Mouse (Mus musculus): ENCODE data around the gene Smurf2. TPM values are rescaled to one million over a fixed set of nuclear protein-coding genes. Genes with fewer than 3 reads are reported as not detected.
A peak's percentile ranks its signal among the peaks of the same experiment; 100 is the strongest.

The Smurf2 gene
- polyA plus RNA-seq, 1 experiment from 2014 or later: 20.0 TPM

- Histone ChIP-seq H3K4me1 (ENCODE audit: insufficient read depth, low read depth, low read length) (peaks cover 10% of the 10 kb centered on the region; the same call in 1 of the 2 replicates), H3K9ac (replicated peaks; ENCODE audit: low read depth) (peak overlapping the region; percentile 94), H3K4me3 (ENCODE audit: low read depth, low read length) (peak overlapping the region; percentile 91), H3K36me3 (ENCODE audit: insufficient read depth, low read length) (no peaks in the 10 kb centered on the region), H3K4me2 (replicated peaks; ENCODE audit: low read depth, low read length) (peak overlapping the region; percentile 71), H3K27ac (ENCODE audit: low read length) (peak overlapping the region; percentile 97; the same call in 1 of the 2 replicates), H3K27me3 (replicated peaks; ENCODE audit: insufficient read depth, low read length) (no peaks in the 10 kb centered on the region), H3K9me3 (ENCODE audit: low read length) (no peaks in the 10 kb centered on the region)
- DNase-seq (ENCODE audit: low spot score) (no peak), ATAC-seq (no peak)
- no peak for TF ChIP-seq CTCF (IDR thresholded peaks at IDR 0.05)
- no peak for TF ChIP-seq EP300 (IDR thresholded peaks at IDR 0.05)
- 8% methylated on average over 8 of the region's 8 CpGs for WGBS
These were observed 1.6 kb downstream of the Smurf2 start for GRCm38 (mm10) chr11:106918901-106919300.

GRCm38 (mm10) chr11:106911257-106911656 is 9.3 kb downstream of the Smurf2 start:
- Histone ChIP-seq H3K27ac (ENCODE audit: low read length) (no peak overlapping the region), H3K9ac (replicated peaks; ENCODE audit: low read depth) (no peak overlapping the region), H3K36me3 (ENCODE audit: insufficient read depth, low read length) (no peaks in the 10 kb centered on the region), H3K4me1 (ENCODE audit: insufficient read depth, low read depth, low read length) (0 out of 2 replicates have a peak, but pooled peaks cover 8% of the 10 kb centered on the region), H3K9me3 (ENCODE audit: low read length) (no peaks in the 10 kb centered on the region), H3K4me3 (ENCODE audit: low read depth, low read length) (no peak overlapping the region), H3K27me3 (replicated peaks; ENCODE audit: insufficient read depth, low read length) (no peaks in the 10 kb centered on the region), H3K4me2 (replicated peaks; ENCODE audit: low read depth, low read length) (no peak overlapping the region)
- TF ChIP-seq EP300 (IDR thresholded peaks at IDR 0.05) (no peak), CTCF (IDR thresholded peaks at IDR 0.05) (peak; percentile 55)
- ATAC-seq (no peak), DNase-seq (ENCODE audit: low spot score) (peak; percentile 62)

GRCm38 (mm10) chr11:106908016-106908415 is 12.5 kb downstream of the Smurf2 start:
- H3K4me3 ChIP-seq (ENCODE audit: low read depth, low read length): no peak overlapping the region
- DNase-seq (ENCODE audit: low spot score) (no peak), ATAC-seq (no peak)
- no peak overlapping the region for H3K27ac ChIP-seq (ENCODE audit: low read length)
- no peaks in the 10 kb centered on the region for H3K9me3 ChIP-seq (ENCODE audit: low read length)
- no peak overlapping the region for H3K9ac ChIP-seq (replicated peaks; ENCODE audit: low read depth)
- no peak overlapping the region for H3K4me2 ChIP-seq (replicated peaks; ENCODE audit: low read depth, low read length)
- H3K4me1 ChIP-seq (ENCODE audit: insufficient read depth, low read depth, low read length): 0 out of 2 replicates have a peak, but pooled peaks cover 3% of the 10 kb centered on the region
- TF ChIP-seq EP300 (IDR thresholded peaks at IDR 0.05): no peak
- no peak for TF ChIP-seq CTCF (IDR thresholded peaks at IDR 0.05)
- H3K27me3 ChIP-seq (replicated peaks; ENCODE audit: insufficient read depth, low read length): no peaks in the 10 kb centered on the region
- no peaks in the 10 kb centered on the region for H3K36me3 ChIP-seq (ENCODE audit: insufficient read depth, low read length)

GRCm38 (mm10) chr11:106907253-106907652 is 13.3 kb downstream of the Smurf2 start:
- DNase-seq (ENCODE audit: low spot score) (no peak), ATAC-seq (no peak)
- Histone ChIP-seq H3K36me3 (ENCODE audit: insufficient read depth, low read length) (no peaks in the 10 kb centered on the region), H3K4me2 (replicated peaks; ENCODE audit: low read depth, low read length) (no peak overlapping the region), H3K27me3 (replicated peaks; ENCODE audit: insufficient read depth, low read length) (no peaks in the 10 kb centered on the region), H3K27ac (ENCODE audit: low read length) (no peak overlapping the region), H3K9ac (replicated peaks; ENCODE audit: low read depth) (no peak overlapping the region), H3K4me3 (ENCODE audit: low read depth, low read length) (no peak overlapping the region), H3K4me1 (ENCODE audit: insufficient read depth, low read depth, low read length) (0 out of 2 replicates have a peak, but pooled peaks cover 3% of the 10 kb centered on the region), H3K9me3 (ENCODE audit: low read length) (no peaks in the 10 kb centered on the region)
- no peak for TF ChIP-seq CTCF (IDR thresholded peaks at IDR 0.05)
- no peak for TF ChIP-seq EP300 (IDR thresholded peaks at IDR 0.05)
- 93% methylated on average over 1 of the region's 1 CpGs for WGBS

- no peak for ATAC-seq
- H3K4me1 ChIP-seq (ENCODE audit: insufficient read depth, low read depth, low read length): 0 out of 2 replicates have a peak, but pooled peaks cover 3% of the 10 kb centered on the region
- no peaks in the 10 kb centered on the region for H3K27me3 ChIP-seq (replicated peaks; ENCODE audit: insufficient read depth, low read length)
- DNase-seq (ENCODE audit: low spot score): no peak
- WGBS: 86% methylated on average over 4 of the region's 4 CpGs
- no peak for TF ChIP-seq EP300 (IDR thresholded peaks at IDR 0.05)
- no peak for TF ChIP-seq CTCF (IDR thresholded peaks at IDR 0.05)
- no peaks in the 10 kb centered on the region for H3K9me3 ChIP-seq (ENCODE audit: low read length)
- no peaks in the 10 kb centered on the region for H3K36me3 ChIP-seq (ENCODE audit: insufficient read depth, low read length)
- no peak overlapping the region for H3K4me2 ChIP-seq (replicated peaks; ENCODE audit: low read depth, low read length)
- no peak overlapping the region for H3K4me3 ChIP-seq (ENCODE audit: low read depth, low read length)
- no peak overlapping the region for H3K27ac ChIP-seq (ENCODE audit: low read length)
- H3K9ac ChIP-seq (replicated peaks; ENCODE audit: low read depth): no peak overlapping the region
These were observed 14.8 kb downstream of the Smurf2 start for GRCm38 (mm10) chr11:106905707-106906106.

GRCm38 (mm10) chr11:106899804-106900203 is 20.7 kb downstream of the Smurf2 start:
- TF ChIP-seq CTCF (IDR thresholded peaks at IDR 0.05): no peak
- no peak for TF ChIP-seq EP300 (IDR thresholded peaks at IDR 0.05)
- Histone ChIP-seq H3K4me1 (ENCODE audit: insufficient read depth, low read depth, low read length) (0 out of 2 replicates have a peak, but pooled peaks cover 3% of the 10 kb centered on the region), H3K9me3 (ENCODE audit: low read length) (no peaks in the 10 kb centered on the region), H3K4me2 (replicated peaks; ENCODE audit: low read depth, low read length) (no peak overlapping the region), H3K4me3 (ENCODE audit: low read depth, low read length) (no peak overlapping the region), H3K27me3 (replicated peaks; ENCODE audit: insufficient read depth, low read length) (no peaks in the 10 kb centered on the region), H3K9ac (replicated peaks; ENCODE audit: low read depth) (no peak overlapping the region), H3K27ac (ENCODE audit: low read length) (no peak overlapping the region), H3K36me3 (ENCODE audit: insufficient read depth, low read length) (no peaks in the 10 kb centered on the region)
- 53% methylated on average over 1 of the region's 1 CpGs for WGBS
- ATAC-seq (no peak), DNase-seq (ENCODE audit: low spot score) (no peak)

Data from lung, postnatal 0 days (tissue).